Mouse (Mus musculus) myocyte (in vitro differentiated cells): ENCODE measurements around the gene Orc1. TPM values are rescaled to one million over a fixed set of nuclear protein-coding genes. Genes with fewer than 3 reads are reported as not detected.

Source experiments
- H3K27me3 ChIP-seq: one replicate; pipeline ENCODE4 v1.6.1; 2011; ENCODE audit not compliant: control insufficient read depth, insufficient read depth, insufficient read length
- H3K36me3 ChIP-seq: one replicate; pipeline ENCODE4 v1.6.1; 2011; ENCODE audit not compliant: control insufficient read depth, insufficient read depth
- H3K4me2 ChIP-seq: one replicate; pipeline ENCODE4 v1.6.1; 2011; ENCODE audit warnings: low read depth, control low read depth
- H3K4me3 ChIP-seq: one replicate; pipeline ENCODE4 v1.5.1; 2011; ENCODE audit warnings: mild to moderate bottlenecking, control low read depth, moderate library complexity
- H3K79me2 ChIP-seq: one replicate; pipeline ENCODE4 v1.6.1; 2011; ENCODE audit not compliant: control insufficient read depth, insufficient read depth
- H3ac ChIP-seq: one replicate; pipeline ENCODE4 v1.6.1; 2011; ENCODE audit not compliant: control insufficient read depth, insufficient read length
- CEBPB ChIP-seq: IDR thresholded peaks from 2 replicates; pipeline ENCODE4 v1.6.1; 2011; ENCODE audit warnings: mild to moderate bottlenecking, moderate library complexity; ENCODE audit not compliant: poor library complexity, insufficient read depth, severe bottlenecking
- E2F4 ChIP-seq: IDR thresholded peaks from one replicate; pipeline ENCODE4 v1.6.1; 2011; ENCODE audit warnings: mild to moderate bottlenecking, control low read depth, moderate library complexity; ENCODE audit not compliant: insufficient read depth
- MAX ChIP-seq: IDR thresholded peaks from one replicate; pipeline ENCODE4 v1.6.1; 2011; ENCODE audit warnings: low read depth, mild to moderate bottlenecking, control low read depth
- MYOD1 ChIP-seq, 3 experiments: IDR thresholded peaks; one replicate each; pipeline ENCODE4 v1.6.1; 2011; ENCODE audit warnings: control low read depth in 2 of 3, low read depth in 2 of 3, mild to moderate bottlenecking in 2 of 3, moderate library complexity in 1 of 3; ENCODE audit not compliant: insufficient read length in 2 of 3, control insufficient read depth in 1 of 3
- MYOG ChIP-seq, 3 experiments: IDR thresholded peaks; one replicate each; pipeline ENCODE4 v1.6.1; 2011; ENCODE audit warnings: control low read depth in 2 of 3, low read depth in 2 of 3, mild to moderate bottlenecking in 2 of 3; ENCODE audit not compliant: insufficient read length in 2 of 3, control insufficient read depth in 1 of 3, insufficient read depth in 1 of 3
- POLR2A ChIP-seq: IDR thresholded peaks from one replicate; pipeline ENCODE4 v1.6.1; 2011; ENCODE audit warnings: low read depth, mild to moderate bottlenecking, control low read depth, moderate library complexity; ENCODE audit not compliant: insufficient read length
- POLR2AphosphoS2 ChIP-seq: IDR thresholded peaks from one replicate; pipeline ENCODE4 v1.6.1; 2011; ENCODE audit warnings: low read depth, control low read depth; ENCODE audit not compliant: insufficient read length
- REST ChIP-seq: IDR thresholded peaks from one replicate; pipeline ENCODE4 v1.6.1; 2011; ENCODE audit warnings: mild to moderate bottlenecking, control low read depth, moderate library complexity; ENCODE audit not compliant: insufficient read depth, insufficient read length
- SRF ChIP-seq: IDR thresholded peaks from one replicate; pipeline ENCODE4 v1.6.1; 2011; ENCODE audit warnings: low read depth; ENCODE audit not compliant: control insufficient read depth, insufficient read length
- TCF12 ChIP-seq: IDR thresholded peaks from one replicate; pipeline ENCODE4 v1.6.1; 2011; ENCODE audit warnings: mild to moderate bottlenecking, control low read depth; ENCODE audit not compliant: poor library complexity, insufficient read depth, severe bottlenecking
- TCF3 ChIP-seq: IDR thresholded peaks from one replicate; pipeline ENCODE4 v1.6.1; 2011; ENCODE audit warnings: low read depth, control low read depth; ENCODE audit not compliant: insufficient read length
- USF1 ChIP-seq: IDR thresholded peaks from one replicate; pipeline ENCODE4 v1.6.1; 2011; ENCODE audit warnings: low read depth, mild to moderate bottlenecking, control low read depth, moderate library complexity
- polyA plus RNA-seq: library from polyadenylated mRNA; unstranded; fragments of >200 nt; fragmentation: generic; extraction: Trizol; gene quantifications from one replicate; pipeline ENCODE4 v1.2.1, GENCODE M21; 2012; ENCODE audit warnings: missing spikeins

Gene Orc1
- polyA plus RNA-seq, 1 experiment, result 0.84 TPM

- H3K27me3 ChIP-seq, result no peaks in the 10 kb centered on the region
- H3K4me2 ChIP-seq, result no peak overlapping the region
- H3K4me3 ChIP-seq, result no peak overlapping the region
- H3ac ChIP-seq, result no peak overlapping the region
- H3K79me2 ChIP-seq, result no peaks in the 10 kb centered on the region
- no peak for TF ChIP-seq SRF
- no peak for TF ChIP-seq MYOD1 (IDR thresholded peaks at IDR 0.05; ENCODE audit: control insufficient read depth in 1 of 3, insufficient read length in 2 of 3, low read depth in 2 of 3)
- TF ChIP-seq USF1, result no peak
- TF ChIP-seq TCF3, result no peak
- no peak for TF ChIP-seq CEBPB
- TF ChIP-seq E2F4, result no peak
- TF ChIP-seq REST, result no peak
- TF ChIP-seq MAX, result no peak
- TF ChIP-seq MYOG (IDR thresholded peaks at IDR 0.05; ENCODE audit: control insufficient read depth in 1 of 3, insufficient read depth in 1 of 3, insufficient read length in 2 of 3, low read depth in 2 of 3), result no peak
- no peak for TF ChIP-seq POLR2AphosphoS2
- no peak for TF ChIP-seq TCF12
- TF ChIP-seq POLR2A, result no peak
- H3K36me3 ChIP-seq, result peaks cover 8% of the 10 kb centered on the region
These were observed 85.2 kb downstream of the Orc1 start for GRCm38 (mm10) chr4:108664407-108664806.

Other genes with a start within 250 kb of the Orc1 start
- 0.40 TPM for gene Shisal2a, start 196.1 kb upstream of the Orc1 start, polyA plus RNA-seq
- 0.34 TPM for gene Gpx7, start 172.5 kb upstream of the Orc1 start, polyA plus RNA-seq
- 10.6 TPM for gene Tut4, start 120.0 kb upstream of the Orc1 start, polyA plus RNA-seq
- 17.2 TPM for gene Prpf38a, start 87 bp upstream of the Orc1 start, polyA plus RNA-seq
- 19.7 TPM for gene Cc2d1b, start 40.5 kb downstream of the Orc1 start, polyA plus RNA-seq
- 0.06 TPM for gene 3110021N24Rik, start 140.2 kb downstream of the Orc1 start, polyA plus RNA-seq
- 8.2 TPM for gene Zfyve9, start 201.4 kb downstream of the Orc1 start, polyA plus RNA-seq